Mouse (Mus musculus) cerebellum, adult (tissue): Measurements from ENCODE around the gene Map2k4.

Source experiments
- ATAC-seq: cut with Nextera tagmentation; 2 replicates; pipeline ENCODE4 v1.9.2; 2017; ENCODE audit warnings: mild to moderate bottlenecking, moderate library complexity, mixed read lengths; ENCODE audit not compliant: insufficient number of reproducible peaks, low FRiP score, low TSS enrichment

Gene Map2k4

DNA sequence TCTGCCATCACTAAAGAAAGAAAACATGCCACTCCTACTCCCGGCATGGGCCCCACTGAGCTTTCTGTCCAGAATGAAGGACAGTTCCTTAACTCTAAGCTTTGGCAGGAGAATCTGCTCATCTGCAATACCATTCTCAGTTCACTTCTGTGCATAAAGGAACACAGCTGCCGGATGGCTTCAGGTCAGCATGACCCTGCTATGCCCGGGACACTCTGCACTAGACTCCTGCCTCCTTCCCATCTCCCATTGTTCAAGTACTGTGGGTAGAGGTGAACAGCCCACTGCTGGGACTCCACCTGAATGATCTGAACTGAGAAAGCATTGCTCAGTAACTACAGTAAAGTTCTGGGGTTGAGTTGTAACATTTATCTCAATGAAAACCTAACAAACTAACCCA lies 66.5 kb downstream of the Map2k4 start:
- no peak for ATAC-seq

GRCm38 (mm10) chr11:65719960-65720359 lies 68.1 kb downstream of the Map2k4 start:
- no peak for ATAC-seq

DNA sequence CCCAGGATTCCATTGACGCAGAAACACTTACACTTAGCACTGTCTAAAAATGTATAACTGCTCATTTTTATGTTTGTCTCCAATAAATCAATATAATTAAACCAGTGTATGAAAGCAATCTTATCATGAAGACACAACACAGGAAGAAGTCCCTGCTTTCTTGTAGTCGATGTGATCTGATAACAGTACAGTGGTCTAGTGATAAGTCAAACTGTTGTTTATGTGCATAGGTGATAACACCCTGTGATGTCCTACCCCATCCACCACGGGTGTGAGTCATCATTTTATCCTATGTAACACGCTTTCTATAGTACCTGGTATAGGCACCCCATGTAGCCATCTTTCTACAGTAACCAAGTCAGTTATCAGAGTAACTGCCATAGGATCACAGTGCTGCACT lies 74.3 kb downstream of the Map2k4 start:
- ATAC-seq, result no peak

DNA sequence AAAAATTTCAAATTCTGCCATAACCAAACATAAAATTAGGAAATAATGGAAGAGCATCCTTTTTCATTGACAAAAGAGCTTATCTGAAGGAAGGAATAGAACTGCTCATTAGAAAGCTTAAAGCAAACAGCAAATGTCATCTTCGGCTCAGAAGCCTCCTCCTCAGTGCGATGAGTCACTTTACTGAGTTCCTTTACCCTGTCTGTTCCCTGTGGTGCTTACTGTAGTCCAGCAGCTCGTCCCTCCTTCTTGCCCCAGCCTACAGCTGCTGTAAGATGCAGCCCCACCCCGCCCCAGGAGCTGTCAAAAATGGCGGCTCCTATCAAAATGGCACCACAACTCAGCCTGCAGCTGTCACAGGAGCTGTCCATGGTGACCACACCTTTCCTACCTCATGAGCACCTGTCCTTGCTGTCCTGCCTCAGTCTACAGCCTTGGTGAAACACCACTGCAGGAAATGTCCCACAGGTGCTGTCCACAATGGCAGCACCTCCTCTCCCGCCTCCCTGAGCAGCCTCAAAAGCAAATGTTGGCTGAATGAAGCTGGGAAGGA lies 75.3 kb downstream of the Map2k4 start:
- ATAC-seq, result no peak

DNA sequence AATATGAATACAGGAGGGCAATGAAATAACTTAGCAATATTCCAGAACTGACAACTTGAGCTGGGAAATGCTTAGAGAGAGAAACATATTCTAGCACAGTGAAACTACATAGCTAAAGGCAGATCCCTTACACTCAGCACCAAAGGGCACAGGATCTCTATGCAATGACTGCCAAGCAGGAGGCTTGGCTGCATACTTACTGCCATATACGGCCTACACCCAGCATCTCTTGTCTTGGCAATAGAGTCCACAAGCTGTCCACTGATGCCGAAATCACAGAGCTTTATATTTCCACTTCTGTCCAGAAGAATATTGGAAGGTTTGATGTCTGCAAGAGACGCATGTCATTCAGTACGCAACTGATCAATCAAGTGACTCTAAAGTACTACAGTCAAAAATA lies 81.3 kb downstream of the Map2k4 start:
- ATAC-seq, result peak; percentile 76; the same call in 1 of the 2 replicates

- no peak for ATAC-seq
Measured at GRCm38 (mm10) chr11:65706176-65706575, 81.9 kb downstream of the Map2k4 start.

GRCm38 (mm10) chr11:65704861-65705260 lies 83.2 kb downstream of the Map2k4 start:
- ATAC-seq, result no peak

DNA sequence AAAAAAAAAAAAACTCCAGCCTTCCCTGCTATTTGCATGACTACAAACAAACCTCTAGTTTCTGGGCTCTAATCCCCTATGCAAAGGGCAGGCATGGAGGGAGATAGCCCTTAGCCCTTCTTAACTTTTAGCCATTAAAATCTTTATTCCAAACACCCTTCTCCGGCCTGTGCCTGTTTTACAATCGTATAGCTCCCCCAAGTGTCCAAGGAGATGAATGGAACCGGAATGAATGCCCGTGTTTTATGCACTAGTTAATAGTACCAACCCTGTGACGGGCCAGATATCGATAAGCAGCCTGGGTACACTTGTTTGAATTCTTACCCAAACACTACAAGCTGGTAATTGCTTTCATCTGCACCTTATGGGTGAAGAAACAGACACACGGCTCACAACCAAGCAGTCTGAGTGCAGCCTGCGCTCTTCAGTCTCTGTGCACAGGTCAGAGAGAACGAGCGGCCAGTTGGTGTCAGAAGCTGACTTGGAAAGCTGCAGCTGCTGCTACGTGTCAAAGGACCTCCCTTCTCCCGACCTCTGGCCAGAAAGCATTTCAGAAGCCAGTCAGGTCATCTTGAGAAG lies 109.2 kb downstream of the Map2k4 start:
- no peak for ATAC-seq

- ATAC-seq, result no peak
Measured at GRCm38 (mm10) chr11:65667348-65667969, 120.6 kb downstream of the Map2k4 start.

- no peak for ATAC-seq
Measured at GRCm38 (mm10) chr11:65664903-65665302, 123.2 kb downstream of the Map2k4 start.

DNA sequence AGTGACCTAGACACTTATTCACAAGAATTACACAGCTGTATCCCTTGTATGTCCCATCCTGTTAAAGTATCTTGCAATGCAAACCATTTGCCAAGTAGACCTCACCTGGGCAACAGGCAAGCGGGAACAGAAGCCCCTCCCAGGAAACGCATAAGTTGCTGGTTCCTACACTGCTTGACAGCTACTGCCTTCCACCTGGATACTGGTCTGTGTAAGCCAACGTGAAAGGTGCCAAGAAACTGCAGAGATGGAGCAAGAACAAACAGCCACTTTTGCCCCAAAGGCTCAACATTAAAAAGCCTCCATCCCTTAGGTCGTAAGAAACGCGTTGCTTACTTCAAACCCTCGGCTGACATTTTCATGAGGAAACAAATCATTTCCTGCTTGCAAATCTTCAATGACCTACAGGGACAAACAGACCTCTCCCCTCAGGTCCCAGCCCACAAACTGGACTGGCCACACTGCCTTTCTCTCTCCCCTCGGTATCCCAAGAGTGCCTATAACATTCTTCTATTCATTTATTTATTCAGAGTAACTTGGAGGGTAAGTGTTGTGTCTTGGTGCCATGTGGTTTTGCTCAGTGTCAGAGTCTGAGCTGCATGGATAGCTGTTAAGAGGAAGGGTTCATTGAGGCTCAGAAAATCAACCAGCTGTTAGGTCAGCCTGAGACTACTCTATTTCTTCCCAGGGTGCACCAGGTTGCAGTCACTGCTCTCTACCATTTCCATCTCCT lies 126.1 kb downstream of the Map2k4 start:
- no peak for ATAC-seq

DNA sequence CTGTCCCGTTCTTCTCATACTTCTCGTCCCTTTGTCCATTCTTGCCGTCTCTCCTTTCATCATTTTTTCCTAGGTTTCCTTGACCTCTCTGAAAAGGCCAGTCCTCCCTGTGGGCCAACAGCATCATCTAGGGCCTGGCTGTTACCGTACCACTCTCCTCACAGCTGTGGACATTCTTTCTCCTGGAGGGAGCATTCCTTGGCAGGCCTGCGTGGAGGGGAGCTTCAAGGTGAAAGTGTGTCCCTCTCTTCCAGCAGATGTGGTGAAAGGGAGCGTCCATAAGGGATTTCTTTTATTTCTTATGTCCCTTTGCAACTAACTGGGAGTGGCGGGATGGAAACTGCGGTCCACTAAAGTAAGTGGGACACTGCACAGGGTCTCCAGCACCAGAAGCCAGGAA lies 134.2 kb downstream of the Map2k4 start:
- ATAC-seq, result no peak

DNA sequence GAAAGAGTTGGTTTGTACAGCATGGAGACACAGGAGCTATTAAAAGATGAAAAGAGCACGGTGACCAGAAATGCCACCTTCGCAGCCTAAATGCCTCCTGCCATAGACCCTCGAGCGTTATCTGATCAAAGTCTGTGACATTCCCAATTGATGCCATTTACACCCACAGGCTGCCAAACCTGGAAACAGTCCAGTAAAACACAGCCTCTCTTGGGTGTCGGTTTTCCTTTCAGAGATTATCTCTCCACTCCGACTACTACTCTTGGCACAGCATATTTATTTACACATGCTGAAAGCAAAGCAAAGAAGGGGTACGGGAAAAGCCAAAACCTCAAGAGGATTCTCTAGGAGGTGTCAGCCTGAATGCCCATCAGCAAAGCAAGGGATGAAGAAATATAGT lies 136.7 kb downstream of the Map2k4 start:
- ATAC-seq, result no peak

GRCm38 (mm10) chr11:65649956-65650715 lies 138.0 kb downstream of the Map2k4 start:
- no peak for ATAC-seq

DNA sequence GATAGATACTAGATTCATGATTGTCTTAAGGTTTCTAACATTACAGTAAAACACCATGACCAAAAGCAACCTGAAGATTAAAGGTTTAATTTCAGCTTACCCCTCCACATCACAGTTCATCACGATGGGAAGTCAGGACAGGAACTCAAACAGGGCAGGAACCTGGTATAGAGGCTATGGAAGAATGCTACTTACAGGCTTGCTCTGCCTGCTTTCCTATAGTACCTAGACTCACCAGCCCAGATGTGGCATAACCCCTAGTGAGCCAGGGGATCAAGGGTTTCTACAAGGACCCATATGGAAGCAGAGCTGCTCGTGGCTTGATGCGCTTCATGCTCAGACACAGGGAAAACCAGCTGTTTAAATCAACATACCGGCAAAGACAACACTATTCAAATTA lies 138.6 kb downstream of the Map2k4 start:
- ATAC-seq, result no peak

DNA sequence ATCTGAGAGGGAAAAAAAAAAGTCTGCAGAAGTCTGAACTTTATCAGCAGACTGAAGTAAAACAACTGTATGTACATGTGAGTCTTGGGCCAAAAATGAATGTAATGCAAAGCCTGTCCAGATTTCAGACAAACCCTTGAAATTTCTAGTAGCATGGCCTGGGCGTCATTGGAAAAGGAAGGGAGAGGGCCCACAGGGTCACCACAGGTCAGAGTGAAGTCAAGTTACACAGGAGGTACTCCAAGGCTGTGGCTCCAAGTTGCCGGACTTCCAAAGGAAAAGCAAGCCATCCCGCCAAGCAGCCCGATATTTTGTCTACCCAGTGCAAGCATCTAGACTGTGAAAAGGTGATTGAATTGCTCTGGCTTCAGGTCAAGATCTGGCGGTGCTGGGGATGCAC lies 141.8 kb downstream of the Map2k4 start:
- no peak for ATAC-seq

- no peak for ATAC-seq
Measured at GRCm38 (mm10) chr11:65644539-65644938, 143.6 kb downstream of the Map2k4 start.

- no peak for ATAC-seq
Measured at GRCm38 (mm10) chr11:65640261-65640660, 147.8 kb downstream of the Map2k4 start.
